Comparison of ENCODE assay signal across 26 mouse cellular contexts in the genomic region with DNA sequence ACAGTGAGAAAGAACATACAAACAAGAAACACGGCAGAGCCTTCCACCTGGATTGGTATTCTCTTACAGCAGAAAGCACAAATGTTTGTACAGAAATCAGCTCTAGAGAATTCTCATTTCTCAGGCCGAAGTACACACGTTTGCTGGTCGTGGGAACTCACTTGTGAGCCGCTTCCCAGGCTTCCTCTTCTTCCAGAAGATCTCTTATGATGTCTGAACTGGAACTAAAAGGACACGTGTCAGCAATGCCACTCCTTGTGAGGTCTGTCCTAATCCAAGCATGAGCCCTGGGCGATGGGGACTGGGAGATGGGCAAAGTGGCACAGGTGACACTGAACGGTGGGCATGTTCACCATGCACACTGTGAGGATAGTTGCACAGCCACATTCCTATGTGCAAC.
A peak's percentile ranks its signal among the peaks of the same experiment; 100 is the strongest.
DNase-seq lines count a peak whose midpoint lies in the region; ATAC-seq and TF ChIP-seq lines count a peak whose summit lies in the region.
"Had no signal": no experiment of that assay in that cellular context is flagged by ENCODE, and none has a peak within 500 bp of the region (broad histone marks: within the 10 kb centered on the region; RNA-seq: fewer than 3 reads in every experiment).

No protein-coding gene starts in this region.

- H3K4me3 ChIP-seq in embryonic facial prominence, embryonic 13.5 days, result no peak overlapping the region
- no peak overlapping the region for H3K4me3 ChIP-seq in embryonic facial prominence, embryonic 10.5 days
- H3K4me3 ChIP-seq in heart, embryonic 10.5 days, result no peak overlapping the region
- H3K4me3 ChIP-seq in heart, embryonic 12.5 days, result no peak overlapping the region
- H3K4me3 ChIP-seq in kidney, postnatal 0 days (replicated peaks; ENCODE audit: low read depth, low read length), result no peak overlapping the region
- no peak overlapping the region for H3K4me3 ChIP-seq in embryonic facial prominence, embryonic 14.5 days (ENCODE audit: low read depth, low read length)
- H3K4me3 ChIP-seq: embryonic facial prominence, embryonic 12.5 days; forebrain, embryonic 12.5 days had no signal

- H3K36me3 ChIP-seq in embryonic facial prominence, embryonic 13.5 days, result peaks cover 12% of the 10 kb centered on the region
- H3K36me3 ChIP-seq in embryonic facial prominence, embryonic 10.5 days (replicated peaks), result peaks cover 53% of the 10 kb centered on the region
- peaks cover 15% of the 10 kb centered on the region; the same call in 1 of the 2 replicates for H3K36me3 ChIP-seq in heart, embryonic 10.5 days
- peaks cover 31% of the 10 kb centered on the region for H3K36me3 ChIP-seq in heart, embryonic 12.5 days
- peaks cover 5% of the 10 kb centered on the region; the same call in 1 of the 2 replicates for H3K36me3 ChIP-seq in kidney, postnatal 0 days (ENCODE audit: insufficient read depth, low read length)
- H3K36me3 ChIP-seq in embryonic facial prominence, embryonic 14.5 days (ENCODE audit: control insufficient read depth, insufficient read depth, low read length), result peaks cover 4% of the 10 kb centered on the region; the same call in 1 of the 2 replicates

- H3K4me2 ChIP-seq in embryonic facial prominence, embryonic 13.5 days, result no peak overlapping the region
- no peak overlapping the region for H3K4me2 ChIP-seq in heart, embryonic 12.5 days
- no peak overlapping the region for H3K4me2 ChIP-seq in kidney, postnatal 0 days (ENCODE audit: low read length)
- H3K4me2 ChIP-seq in embryonic facial prominence, embryonic 14.5 days (ENCODE audit: low read depth, low read length), result no peak overlapping the region
- H3K4me2 ChIP-seq: embryonic facial prominence, embryonic 12.5 days; forebrain, embryonic 12.5 days had no signal

- H3K27ac ChIP-seq in embryonic facial prominence, embryonic 13.5 days, result peak overlapping the region; percentile 19; the same call in 1 of the 2 replicates
- H3K27ac ChIP-seq in embryonic facial prominence, embryonic 10.5 days (replicated peaks), result no peak overlapping the region
- no peak overlapping the region for H3K27ac ChIP-seq in heart, embryonic 10.5 days
- no peak overlapping the region for H3K27ac ChIP-seq in heart, embryonic 12.5 days (ENCODE audit: poor library complexity, severe bottlenecking)
- no peak overlapping the region for H3K27ac ChIP-seq in kidney, postnatal 0 days
- H3K27ac ChIP-seq in embryonic facial prominence, embryonic 14.5 days (replicated peaks; ENCODE audit: low read depth, low read length), result no peak overlapping the region
- H3K27ac ChIP-seq: embryonic facial prominence, embryonic 12.5 days; forebrain, embryonic 12.5 days had no signal

- H3K9ac ChIP-seq in embryonic facial prominence, embryonic 13.5 days, result no peak overlapping the region
- H3K9ac ChIP-seq in heart, embryonic 12.5 days, result no peak overlapping the region
- H3K9ac ChIP-seq in kidney, postnatal 0 days (ENCODE audit: low read depth, low read length), result no peak overlapping the region
- no peak overlapping the region for H3K9ac ChIP-seq in embryonic facial prominence, embryonic 14.5 days (ENCODE audit: low read depth, low read length)
- H3K9ac ChIP-seq: embryonic facial prominence, embryonic 12.5 days; forebrain, embryonic 12.5 days; forebrain, postnatal 0 days had no signal

- no peaks in the 10 kb centered on the region for H3K9me3 ChIP-seq in embryonic facial prominence, embryonic 13.5 days
- H3K9me3 ChIP-seq in embryonic facial prominence, embryonic 10.5 days, result no peaks in the 10 kb centered on the region
- H3K9me3 ChIP-seq in heart, embryonic 10.5 days, result no peaks in the 10 kb centered on the region
- H3K9me3 ChIP-seq in heart, embryonic 12.5 days (replicated peaks), result no peaks in the 10 kb centered on the region
- no peaks in the 10 kb centered on the region for H3K9me3 ChIP-seq in kidney, postnatal 0 days (replicated peaks; ENCODE audit: low read length)
- H3K9me3 ChIP-seq in embryonic facial prominence, embryonic 14.5 days (ENCODE audit: control insufficient read depth, low read length), result no peaks in the 10 kb centered on the region
- H3K9me3 ChIP-seq: embryonic facial prominence, embryonic 12.5 days; forebrain, embryonic 12.5 days; G1E had no signal

- DNase-seq in embryonic facial prominence, embryonic 10.5 days (ENCODE audit: low spot score), result no peak
- DNase-seq in heart, embryonic 10.5 days (ENCODE audit: low spot score), result peak; percentile 54
- DNase-seq in kidney, postnatal 0 days (ENCODE audit: low spot score), result no peak
- DNase-seq in kidney, postnatal 25 days, result no peak
- DNase-seq in embryonic facial prominence, embryonic 14.5 days (ENCODE audit: low spot score), result peak; percentile 27
- DNase-seq: adrenal gland, adult 8-10 months; adrenal gland, postnatal 14 days; B cell, adult 2 months; cerebellum, adult 11 months; cerebellum, adult 18-20 months; cerebellum, adult 8-10 months; cerebellum, adult 9-11 months; cerebellum, postnatal 14 days; cerebellum, postnatal 36 days; embryo, embryonic 11 days; forebrain, postnatal 0 days had no signal

- no peaks in the 10 kb centered on the region for H3K4me1 ChIP-seq in embryonic facial prominence, embryonic 13.5 days
- H3K4me1 ChIP-seq in embryonic facial prominence, embryonic 10.5 days, result no peaks in the 10 kb centered on the region
- no peaks in the 10 kb centered on the region for H3K4me1 ChIP-seq in heart, embryonic 10.5 days
- H3K4me1 ChIP-seq in heart, embryonic 12.5 days (replicated peaks), result no peaks in the 10 kb centered on the region
- no peaks in the 10 kb centered on the region for H3K4me1 ChIP-seq in kidney, postnatal 0 days (replicated peaks; ENCODE audit: insufficient read depth, low read length)
- H3K4me1 ChIP-seq in embryonic facial prominence, embryonic 14.5 days (ENCODE audit: control insufficient read depth, insufficient read depth, low read length), result no peaks in the 10 kb centered on the region
- H3K4me1 ChIP-seq: embryonic facial prominence, embryonic 12.5 days; forebrain, embryonic 12.5 days had no signal

- 81% methylated on average over 8 of the region's 8 CpGs for WGBS in embryonic facial prominence, embryonic 13.5 days
- 90% methylated on average over 8 of the region's 8 CpGs for WGBS in embryonic facial prominence, embryonic 10.5 days
- 90% methylated on average over 8 of the region's 8 CpGs for WGBS in heart, embryonic 10.5 days
- WGBS in heart, embryonic 12.5 days, result 89% methylated on average over 8 of the region's 8 CpGs
- 72% methylated on average over 8 of the region's 8 CpGs for whole genome bisulfite sequencing in kidney, postnatal 0 days
- 86% methylated on average over 8 of the region's 8 CpGs for WGBS in embryonic facial prominence, embryonic 14.5 days

- no peaks in the 10 kb centered on the region for H3K27me3 ChIP-seq in embryonic facial prominence, embryonic 13.5 days
- H3K27me3 ChIP-seq in embryonic facial prominence, embryonic 10.5 days (replicated peaks; ENCODE audit: low read depth, poor library complexity, severe bottlenecking), result no peaks in the 10 kb centered on the region
- no peaks in the 10 kb centered on the region for H3K27me3 ChIP-seq in heart, embryonic 10.5 days (ENCODE audit: insufficient read depth, poor library complexity, severe bottlenecking)
- H3K27me3 ChIP-seq in heart, embryonic 12.5 days (replicated peaks), result no peaks in the 10 kb centered on the region
- no peaks in the 10 kb centered on the region for H3K27me3 ChIP-seq in kidney, postnatal 0 days (ENCODE audit: insufficient read depth, low read length)
- H3K27me3 ChIP-seq in embryonic facial prominence, embryonic 14.5 days (replicated peaks; ENCODE audit: control insufficient read depth, insufficient read depth, low read length), result no peaks in the 10 kb centered on the region
- H3K27me3 ChIP-seq: CH12.LX; embryonic facial prominence, embryonic 12.5 days; forebrain, embryonic 12.5 days; Patski had no signal

- no peak for TF ChIP-seq CTCF in kidney, postnatal 0 days (IDR thresholded peaks at IDR 0.05; ENCODE audit: low read depth)

- ATAC-seq in embryonic facial prominence, embryonic 13.5 days (ENCODE audit: insufficient number of reproducible peaks, insufficient read depth, low FRiP score, low TSS enrichment, low read depth), result 0 out of 2 replicates have a peak, but pooled peaks have one; percentile 52
- no peak for ATAC-seq in heart, embryonic 12.5 days (ENCODE audit: insufficient number of reproducible peaks, low FRiP score)
- 0 out of 2 replicates have a peak, but pooled peaks have one; percentile 43 for ATAC-seq in kidney, postnatal 0 days (replicated peaks; ENCODE audit: low FRiP score, low read depth)
- no peak; the same call in 1 of the 2 replicates for ATAC-seq in embryonic facial prominence, embryonic 14.5 days (ENCODE audit: low read depth)
- ATAC-seq: activated CD4-positive, CD25-positive, alpha-beta regulatory T cell, adult 4 months; CD4-positive, CD25-positive, alpha-beta regulatory T cell, adult 4 months; forebrain, embryonic 14.5 days; Patski had no signal

Comparison
In these comparisons a context has a peak if more than half of its experiments do, and no peak if none do; other contexts are left out.
1. ATAC-seq: peak in embryonic facial prominence, embryonic 13.5 days (single experiment) and kidney, postnatal 0 days (single experiment); none in heart, embryonic 12.5 days (single experiment) and embryonic facial prominence, embryonic 14.5 days (single experiment).
2. DNase-seq: peak in heart, embryonic 10.5 days (single experiment) and embryonic facial prominence, embryonic 14.5 days (single experiment); none in embryonic facial prominence, embryonic 10.5 days (single experiment), kidney, postnatal 0 days (single experiment) and kidney, postnatal 25 days (0 of 2).